Mouse (Mus musculus): Measurements from ENCODE around the gene Msantd2. TPM values are rescaled to one million over a fixed set of nuclear protein-coding genes. Genes with fewer than 3 reads are reported as not detected.
A peak's percentile ranks its signal among the peaks of the same experiment; 100 is the strongest.

Gene Msantd2
- total RNA-seq, 2 experiments from 2014 or later, result 22.9 to 23.1 TPM

GRCm38 (mm10) chr9:37540701-37541575, 51.8 kb downstream of the Msantd2 start:
- peak in 1 of 2 experiments; percentile 21 for DNase-seq (ENCODE audit: low spot score in 2 of 2)

- DNase-seq (ENCODE audit: low spot score in 2 of 2), result no peak
Measured at GRCm38 (mm10) chr9:37541851-37542642, 52.9 kb downstream of the Msantd2 start.

- no peak for DNase-seq (ENCODE audit: low spot score in 2 of 2)
Measured at GRCm38 (mm10) chr9:37543869-37544440, 54.8 kb downstream of the Msantd2 start.

- DNase-seq (ENCODE audit: low spot score in 2 of 2), result peak in 1 of 2 experiments; percentile 81
Measured at GRCm38 (mm10) chr9:37544447-37545165, 55.5 kb downstream of the Msantd2 start.

GRCm38 (mm10) chr9:37545166-37545610, 56.1 kb downstream of the Msantd2 start:
- DNase-seq (ENCODE audit: low spot score in 2 of 2), result peak in 1 of 2 experiments; percentile 26

GRCm38 (mm10) chr9:37545847-37546452, 56.8 kb downstream of the Msantd2 start:
- DNase-seq (ENCODE audit: low spot score in 2 of 2), result peak in 1 of 2 experiments; percentile 22

GRCm38 (mm10) chr9:37546889-37547288, 57.8 kb downstream of the Msantd2 start:
- peak in 1 of 2 experiments; percentile 60 for DNase-seq (ENCODE audit: low spot score in 2 of 2)

GRCm38 (mm10) chr9:37550435-37550834, 61.3 kb downstream of the Msantd2 start:
- DNase-seq (ENCODE audit: low spot score in 2 of 2), result peak in 1 of 2 experiments; percentile 26

- peak in 1 of 2 experiments; percentile 74 for DNase-seq (ENCODE audit: low spot score in 2 of 2)
Measured at GRCm38 (mm10) chr9:37551751-37552531, 62.8 kb downstream of the Msantd2 start.

- DNase-seq (ENCODE audit: low spot score in 2 of 2), result peak; percentile 89 to 94
Measured at GRCm38 (mm10) chr9:37552536-37553293, 63.6 kb downstream of the Msantd2 start, which contains the start of gene Nrgn. Nrgn (minus strand) TSS chr9:37552904.

GRCm38 (mm10) chr9:37554279-37554678, 65.2 kb downstream of the Msantd2 start:
- no peak for DNase-seq (ENCODE audit: low spot score in 2 of 2)

GRCm38 (mm10) chr9:37554838-37555748, 66.0 kb downstream of the Msantd2 start, which contains the start of gene Siae:
Siae (plus strand) TSS chr9:37555698.
- peak in 1 of 2 experiments; percentile 76 for DNase-seq (ENCODE audit: low spot score in 2 of 2)

- peak in 1 of 2 experiments; percentile 57 for DNase-seq (ENCODE audit: low spot score in 2 of 2)
Measured at GRCm38 (mm10) chr9:37556366-37556765, 67.2 kb downstream of the Msantd2 start.

GRCm38 (mm10) chr9:37560617-37561016, 71.5 kb downstream of the Msantd2 start:
- DNase-seq (ENCODE audit: low spot score in 2 of 2), result no peak

GRCm38 (mm10) chr9:37563805-37564204, 74.7 kb downstream of the Msantd2 start:
- DNase-seq (ENCODE audit: low spot score in 2 of 2), result no peak

GRCm38 (mm10) chr9:37567019-37567418, 77.9 kb downstream of the Msantd2 start:
- DNase-seq (ENCODE audit: low spot score in 2 of 2), result no peak

GRCm38 (mm10) chr9:37567454-37567853, 78.3 kb downstream of the Msantd2 start:
- DNase-seq (ENCODE audit: low spot score in 2 of 2), result no peak
